Mouse (Mus musculus) lung, postnatal 0 days (tissue): ENCODE results near the gene Ctla4.

Source experiments
- CTCF ChIP-seq: IDR thresholded peaks from 2 replicates; pipeline ENCODE4 v1.5.1; 2016; ENCODE audit warnings: antibody characterized with exemption, mild to moderate bottlenecking
- EP300 ChIP-seq: IDR thresholded peaks from 2 replicates; pipeline ENCODE4 v1.6.1; 2016; ENCODE audit warnings: antibody characterized with exemption, mild to moderate bottlenecking, control low read depth

DNA sequence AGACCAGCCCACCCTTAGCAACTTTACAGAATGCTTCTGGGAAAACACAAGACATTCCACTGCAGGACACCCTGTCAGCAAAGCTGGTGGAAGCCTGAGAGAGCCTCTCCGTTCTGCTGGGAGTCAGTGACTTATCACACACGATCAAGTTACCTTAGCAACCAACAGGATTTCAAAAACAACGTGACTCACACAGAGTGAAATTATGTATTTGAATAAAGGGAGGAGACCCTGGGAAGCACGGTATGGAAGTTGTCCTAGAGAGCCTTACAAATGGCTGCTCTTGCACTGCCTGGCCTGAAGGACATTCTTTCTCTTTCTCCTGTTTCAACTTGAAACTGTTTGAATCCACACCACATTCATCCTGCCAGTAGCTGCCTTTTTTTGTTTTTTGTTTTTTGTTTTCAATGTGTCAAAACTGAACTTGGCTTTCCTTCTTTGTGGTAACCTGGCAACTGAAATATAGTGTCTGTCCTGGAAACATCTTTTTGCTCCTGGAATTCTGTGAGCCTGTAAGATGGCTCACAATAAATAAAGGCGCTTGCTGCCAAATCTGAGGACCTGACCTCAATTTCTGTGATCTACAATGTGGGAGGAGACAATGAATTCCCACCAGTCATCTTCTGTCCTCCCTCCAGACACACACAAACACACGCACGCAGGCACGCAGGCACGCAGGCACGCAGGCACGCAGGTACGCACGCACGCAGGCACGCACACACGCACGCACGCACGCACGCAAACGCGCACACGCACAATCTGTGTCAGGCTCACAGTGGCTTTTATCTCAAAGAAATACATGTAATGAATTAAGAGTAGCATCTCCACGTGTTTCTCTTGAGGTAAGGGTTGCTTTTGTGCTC is 33.9 kb downstream of the Ctla4 start:
- TF ChIP-seq EP300, result 0 out of 2 replicates have a peak, but pooled peaks have one; percentile 30
- TF ChIP-seq CTCF, result peak; percentile 22; the same call in 1 of the 2 replicates
